Mouse (Mus musculus) ES-Bruce4 (cell line): ENCODE results near the gene Ak7. TPM values are rescaled to one million over a fixed set of nuclear protein-coding genes. Genes with fewer than 3 reads are reported as not detected.

Experiments used
- H3K27ac ChIP-seq: 2 replicates; pipeline ENCODE4 v1.5.1; 2012; ENCODE audit warnings: low read length, inconsistent platforms; ENCODE audit not compliant: insufficient read depth
- H3K27me3 ChIP-seq: 2 replicates; pipeline ENCODE4 v1.6.1; 2012; ENCODE audit warnings: mild to moderate bottlenecking, low read length, inconsistent platforms; ENCODE audit not compliant: control insufficient read depth, poor library complexity, insufficient read depth, severe bottlenecking
- H3K36me3 ChIP-seq: 2 replicates; pipeline ENCODE4 v1.6.1; 2012; ENCODE audit warnings: inconsistent platforms, mild to moderate bottlenecking, low read length, moderate library complexity; ENCODE audit not compliant: control insufficient read depth, poor library complexity, insufficient read depth, severe bottlenecking
- H3K4me1 ChIP-seq: one replicate; pipeline ENCODE4 v1.8.1; 2011; ENCODE audit warnings: low read length; ENCODE audit not compliant: control insufficient read depth, insufficient read depth
- H3K4me3 ChIP-seq: 2 replicates; pipeline ENCODE4 v1.5.1; 2011; ENCODE audit warnings: low read depth, mild to moderate bottlenecking, low read length
- H3K9ac ChIP-seq: 2 replicates; pipeline ENCODE4 v1.6.1; 2012; ENCODE audit warnings: low read depth, mild to moderate bottlenecking, inconsistent platforms; ENCODE audit not compliant: poor library complexity, severe bottlenecking
- H3K9me3 ChIP-seq: replicated peaks from 2 replicates; pipeline ENCODE4 v1.6.1; 2012; ENCODE audit warnings: mild to moderate bottlenecking, low read length, inconsistent platforms; ENCODE audit not compliant: control insufficient read depth, poor library complexity, insufficient read depth, severe bottlenecking
- CTCF ChIP-seq: IDR thresholded peaks from one replicate; pipeline ENCODE4 v1.8.1; 2011; ENCODE audit warnings: low read depth, low read length
- EP300 ChIP-seq: IDR thresholded peaks from 2 replicates; pipeline ENCODE4 v1.6.1; 2011; ENCODE audit warnings: low read depth, low read length; ENCODE audit not compliant: insufficient read depth
- POLR2A ChIP-seq: IDR thresholded peaks from one replicate; pipeline ENCODE4 v1.8.1; 2011; ENCODE audit warnings: low read length; ENCODE audit not compliant: insufficient read depth
- polyA plus RNA-seq: library from polyadenylated mRNA; stranded (reverse); fragments of >200 nt; gene quantifications from 2 replicates; pipeline ENCODE4 v1.2.4, GENCODE M21; 2011; ENCODE audit warnings: low read depth; ENCODE audit not compliant: missing spikeins, insufficient read depth, insufficient read length

Gene Ak7
- polyA plus RNA-seq, 1 experiment: 0.73 TPM

GRCm38 (mm10) chr12:105724616-105725015, 18.8 kb downstream of the Ak7 start:
- H3K4me1 ChIP-seq: peaks cover 1% of the 10 kb centered on the region
- TF ChIP-seq CTCF (no peak), POLR2A (no peak), EP300 (no peak)
- H3K9me3 ChIP-seq: no peaks in the 10 kb centered on the region
- H3K4me3 ChIP-seq: no peak overlapping the region
- H3K27me3 ChIP-seq: no peaks in the 10 kb centered on the region
- no peak overlapping the region for H3K9ac ChIP-seq
- no peaks in the 10 kb centered on the region for H3K36me3 ChIP-seq
- H3K27ac ChIP-seq: no peak overlapping the region

DNA sequence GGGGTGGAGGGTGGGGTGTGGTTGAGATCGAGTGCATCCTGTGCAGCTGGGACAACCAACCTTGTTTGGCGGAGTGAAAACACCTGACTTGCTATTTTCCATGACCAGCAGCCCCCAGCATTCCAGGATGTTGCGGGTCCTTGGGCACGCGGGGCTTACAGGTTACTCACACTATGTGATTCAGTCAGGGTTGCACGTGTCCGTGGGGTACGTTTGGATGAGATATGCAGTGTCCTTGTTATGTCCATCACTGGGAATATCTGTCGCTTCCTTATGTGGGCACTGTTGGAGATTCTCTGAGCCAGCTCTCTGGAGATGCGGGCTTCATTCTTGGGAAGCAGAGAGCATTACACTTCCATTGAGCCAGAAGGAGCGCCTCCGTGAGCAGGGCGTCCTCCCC, 20.0 kb downstream of the Ak7 start:
- H3K9me3 ChIP-seq: no peaks in the 10 kb centered on the region
- no peak overlapping the region for H3K9ac ChIP-seq

GRCm38 (mm10) chr12:105727268-105727667, 21.5 kb downstream of the Ak7 start:
- Histone ChIP-seq H3K4me3 (no peak overlapping the region), H3K9me3 (no peaks in the 10 kb centered on the region), H3K27ac (no peak overlapping the region), H3K36me3 (no peaks in the 10 kb centered on the region), H3K9ac (no peak overlapping the region), H3K27me3 (no peaks in the 10 kb centered on the region), H3K4me1 (peaks cover 1% of the 10 kb centered on the region)
- TF ChIP-seq EP300: no peak
- TF ChIP-seq POLR2A: no peak
- no peak for TF ChIP-seq CTCF

More for the DNA sequence above, 20.0 kb downstream of the Ak7 start:
- Histone ChIP-seq H3K27ac (no peak overlapping the region), H3K27me3 (no peaks in the 10 kb centered on the region), H3K4me3 (no peak overlapping the region), H3K4me1 (peaks cover 1% of the 10 kb centered on the region), H3K36me3 (no peaks in the 10 kb centered on the region)
- no peak for TF ChIP-seq CTCF
- TF ChIP-seq EP300: no peak
- TF ChIP-seq POLR2A: no peak

DNA sequence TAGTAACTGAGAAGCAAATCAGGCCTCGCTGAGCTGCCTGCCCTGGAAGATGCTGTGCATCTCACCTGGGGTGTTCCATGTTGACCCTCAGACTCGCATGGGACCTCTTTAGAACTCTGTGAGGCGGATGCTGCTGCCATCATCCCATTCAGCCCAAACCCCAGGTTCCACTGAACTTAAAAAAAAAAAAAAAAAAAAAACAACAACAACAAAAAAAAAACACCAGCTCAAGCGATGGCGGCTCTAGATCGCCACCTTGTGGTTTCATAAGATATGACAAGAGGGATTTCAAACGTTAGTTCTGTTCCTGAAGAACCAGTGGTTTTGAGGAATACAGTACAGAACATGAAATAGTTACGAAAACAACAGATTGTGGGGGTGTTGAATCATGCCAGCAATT, 22.2 kb downstream of the Ak7 start:
- no peaks in the 10 kb centered on the region for H3K36me3 ChIP-seq
- H3K4me1 ChIP-seq: peaks cover 1% of the 10 kb centered on the region
- H3K9me3 ChIP-seq: no peaks in the 10 kb centered on the region
- H3K4me3 ChIP-seq: no peak overlapping the region
- no peaks in the 10 kb centered on the region for H3K27me3 ChIP-seq
- H3K9ac ChIP-seq: no peak overlapping the region
- TF ChIP-seq CTCF (no peak), EP300 (no peak), POLR2A (no peak)
- no peak overlapping the region for H3K27ac ChIP-seq

GRCm38 (mm10) chr12:105730851-105731460, 25.2 kb downstream of the Ak7 start:
- H3K9ac ChIP-seq: no peak overlapping the region
- H3K36me3 ChIP-seq: no peaks in the 10 kb centered on the region
- TF ChIP-seq POLR2A (no peak), CTCF (no peak), EP300 (no peak)
- peak overlapping the region; percentile 45 for H3K4me3 ChIP-seq
- peaks cover 3% of the 10 kb centered on the region for H3K4me1 ChIP-seq
- no peaks in the 10 kb centered on the region for H3K9me3 ChIP-seq
- no peaks in the 10 kb centered on the region for H3K27me3 ChIP-seq
- no peak overlapping the region; the same call in 1 of the 2 replicates for H3K27ac ChIP-seq

DNA sequence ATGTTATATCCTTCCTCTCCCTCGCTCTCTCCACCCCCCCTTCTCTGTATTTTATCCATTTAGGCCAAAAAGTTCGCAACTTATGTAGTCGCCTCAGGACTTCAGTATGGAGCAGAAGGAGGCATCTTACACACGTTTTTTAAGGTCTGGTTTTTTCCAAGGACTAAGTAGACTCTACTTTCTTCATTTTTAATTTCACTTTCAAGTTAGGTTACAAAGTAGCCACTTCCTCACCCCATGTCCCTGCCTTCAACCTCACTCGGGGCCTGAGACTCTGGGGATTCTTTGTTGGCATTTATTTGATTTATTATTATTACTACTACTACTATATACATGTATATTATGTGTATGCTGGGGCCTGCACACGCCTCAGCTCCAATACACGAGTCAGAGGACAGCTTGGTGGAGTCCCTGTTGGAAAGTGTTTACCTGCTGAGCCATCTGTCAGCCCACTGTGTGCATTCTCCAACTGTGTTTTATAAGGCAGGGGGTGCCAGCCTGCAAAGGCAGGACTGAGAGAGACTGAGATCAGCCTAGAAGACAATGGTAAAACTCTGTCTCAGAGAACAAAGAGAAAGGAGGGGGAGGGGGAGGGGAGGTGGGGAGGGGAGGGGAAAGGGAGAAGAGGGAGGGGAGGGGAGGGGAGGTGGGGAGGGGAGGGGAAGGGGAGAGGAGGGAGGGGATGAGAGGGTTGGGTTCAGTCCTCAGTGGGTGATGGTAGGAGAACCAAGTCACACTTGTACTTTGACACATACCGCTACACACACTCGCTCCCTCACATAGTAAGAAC, 27.8 kb downstream of the Ak7 start:
- H3K4me1 ChIP-seq: peaks cover 4% of the 10 kb centered on the region
- H3K9me3 ChIP-seq: no peaks in the 10 kb centered on the region
- H3K9ac ChIP-seq: no peak overlapping the region
- no peaks in the 10 kb centered on the region for H3K36me3 ChIP-seq
- no peak for TF ChIP-seq POLR2A
- TF ChIP-seq EP300: no peak
- TF ChIP-seq CTCF: no peak
- H3K27me3 ChIP-seq: no peaks in the 10 kb centered on the region
- no peak overlapping the region for H3K4me3 ChIP-seq
- H3K27ac ChIP-seq: peak overlapping the region; percentile 22; the same call in 1 of the 2 replicates
